Mouse (Mus musculus): ENCODE measurements around the gene Mxra7. TPM values are rescaled to one million over a fixed set of nuclear protein-coding genes. Genes with fewer than 3 reads are reported as not detected.
A peak's percentile ranks its signal among the peaks of the same experiment; 100 is the strongest.

The Mxra7 gene
- 19.6 and 19.7 TPM in 2 replicates for polyA plus RNA-seq (2015; fragmentation: Nextera tagmentation; extraction: Ambion mirVana)

DNA sequence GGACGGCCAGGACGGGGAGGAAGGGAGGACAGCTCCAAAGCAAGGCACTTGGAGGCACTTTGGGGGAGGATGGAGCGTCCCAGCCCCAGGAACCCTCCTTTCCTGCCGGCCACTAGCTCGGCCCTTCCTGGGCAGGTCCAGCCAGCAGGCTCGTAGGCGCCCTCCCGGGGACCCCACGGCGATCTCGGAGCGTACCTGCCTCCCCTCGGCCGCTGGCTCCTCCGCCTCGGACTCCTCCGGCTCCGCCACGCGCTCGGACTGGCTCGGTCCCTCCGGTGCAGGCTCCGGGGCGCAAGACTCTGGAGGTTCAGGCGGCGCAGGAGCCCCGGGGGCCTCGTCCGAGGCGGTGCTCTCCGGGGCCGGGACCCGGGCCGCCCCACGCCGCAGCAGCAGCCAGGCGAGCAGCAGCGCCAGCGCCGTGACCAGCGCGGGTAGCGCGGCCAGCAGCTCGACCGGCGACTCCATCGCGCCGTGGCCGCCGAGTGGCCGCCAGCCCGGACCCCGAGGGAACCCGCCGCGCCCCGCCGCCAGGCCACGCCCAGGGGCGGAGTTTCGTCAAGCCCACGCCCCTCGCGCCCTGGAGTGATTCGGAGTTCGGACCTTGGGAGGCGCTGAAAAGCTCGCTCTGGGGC is at the start of gene Mxra7:
Gene Mxra7 (minus strand): TSS at position 513 of the 632 bp plus-strand sequence.
- under 1% methylated on average over 62 of the region's 71 CpGs for WGBS
- Histone ChIP-seq H3K27me3 (no peaks in the 10 kb centered on the region), H3K9ac (peak within 1 kb of the TSS; percentile 87), H3K27ac (0 out of 2 replicates have a peak within 1 kb of the TSS, but pooled peaks have one; percentile 16), H3K4me2 (peak within 1 kb of the TSS; percentile 89), H3K9me3 (no peaks in the 10 kb centered on the region), H3K4me3 (peak within 1 kb of the TSS; percentile 73), H3K4me1 (peaks cover 37% of the 10 kb centered on the region), H3K36me3 (peaks cover 9% of the 10 kb centered on the region)
- 0 out of 2 replicates have a peak, but pooled peaks have one; percentile 17 for ATAC-seq (ENCODE audit: insufficient number of reproducible peaks, insufficient read depth, low FRiP score, low TSS enrichment, low read depth)

DNA sequence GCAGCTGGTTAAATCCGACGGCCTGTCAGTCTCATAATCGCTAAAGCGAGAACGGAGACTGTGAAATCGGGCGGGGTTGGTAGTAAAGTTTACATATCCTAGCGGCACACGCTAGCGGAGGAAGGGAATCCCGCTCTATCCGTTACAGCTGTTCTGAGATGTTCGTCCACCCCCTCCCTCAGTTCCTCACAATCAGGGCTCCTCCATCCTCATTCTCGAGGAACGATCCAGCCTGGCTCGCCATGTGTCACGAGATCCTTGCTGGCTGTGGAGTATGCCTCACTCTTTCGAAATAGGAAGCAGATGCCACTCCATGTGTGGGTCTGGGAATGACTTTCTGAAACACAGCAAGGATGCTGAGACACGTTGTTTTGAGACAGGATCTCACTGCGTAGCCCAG is 46.1 kb upstream of the Mxra7 start:
- Histone ChIP-seq H3K27ac (peak overlapping the region; percentile 68), H3K9me3 (no peaks in the 10 kb centered on the region), H3K4me3 (no peak overlapping the region), H3K4me2 (peak overlapping the region; percentile 18; the same call in 1 of the 2 replicates), H3K27me3 (no peaks in the 10 kb centered on the region), H3K9ac (0 out of 2 replicates have a peak overlapping the region, but pooled peaks have one; percentile 16), H3K4me1 (peaks cover 9% of the 10 kb centered on the region; the same call in 1 of the 2 replicates), H3K36me3 (peaks cover 44% of the 10 kb centered on the region)
- ATAC-seq (ENCODE audit: insufficient number of reproducible peaks, insufficient read depth, low FRiP score, low TSS enrichment, low read depth) = no peak
- 52% methylated on average over 20 of the region's 20 CpGs for WGBS

DNA sequence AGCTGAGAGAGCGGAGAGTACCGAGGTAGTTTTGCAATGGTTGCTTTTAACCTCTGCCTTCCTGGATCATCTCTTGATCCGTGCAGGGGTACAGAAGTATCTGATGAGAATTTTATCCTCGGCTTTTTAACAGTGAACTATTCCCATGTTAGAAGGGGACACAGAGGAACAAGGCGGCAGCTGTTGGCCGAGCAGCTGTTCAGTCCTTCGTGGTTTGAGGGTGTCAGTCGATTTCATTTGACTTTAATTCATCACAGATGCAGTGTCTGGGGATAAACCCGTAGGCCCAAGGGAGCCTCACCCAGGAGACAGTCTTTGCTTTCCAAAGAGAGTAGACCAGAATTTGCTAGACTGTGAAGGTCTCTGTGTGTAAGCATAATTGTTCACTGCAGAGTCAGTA is 43.7 kb upstream of the Mxra7 start:
- Histone ChIP-seq H3K4me3 (no peak overlapping the region), H3K9ac (no peak overlapping the region), H3K27ac (no peak overlapping the region), H3K4me2 (no peak overlapping the region), H3K36me3 (peaks cover 63% of the 10 kb centered on the region), H3K9me3 (no peaks in the 10 kb centered on the region), H3K27me3 (no peaks in the 10 kb centered on the region), H3K4me1 (peaks cover 9% of the 10 kb centered on the region; the same call in 1 of the 2 replicates)
- ATAC-seq (ENCODE audit: insufficient number of reproducible peaks, insufficient read depth, low FRiP score, low TSS enrichment, low read depth) = no peak
- WGBS = 62% methylated on average over 9 of the region's 9 CpGs

DNA sequence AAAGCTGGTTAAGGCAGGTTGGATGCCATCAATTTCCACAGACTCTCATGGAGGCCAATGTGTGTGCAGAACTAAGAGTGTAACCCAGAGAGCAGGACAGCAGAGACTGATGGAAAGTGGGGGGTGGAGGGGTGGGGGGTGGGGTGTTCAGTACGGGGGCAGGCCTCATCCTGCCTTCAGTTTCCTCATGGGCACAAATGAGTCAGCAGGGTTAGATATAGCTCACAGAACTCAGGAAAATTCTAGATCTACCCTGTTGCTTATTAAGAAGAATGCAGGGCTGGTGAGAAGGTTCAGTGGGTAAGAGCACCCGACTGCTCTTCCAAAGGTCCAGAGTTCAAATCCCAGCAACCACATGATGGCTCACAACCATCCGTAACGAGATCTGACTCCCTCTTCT is 41.8 kb upstream of the Mxra7 start:
- WGBS = 78% methylated on average over 4 of the region's 4 CpGs
- Histone ChIP-seq H3K27me3 (no peaks in the 10 kb centered on the region), H3K9me3 (no peaks in the 10 kb centered on the region), H3K27ac (0 out of 2 replicates have a peak overlapping the region, but pooled peaks have one; percentile 28), H3K4me2 (no peak overlapping the region), H3K4me1 (peaks cover 9% of the 10 kb centered on the region; the same call in 1 of the 2 replicates), H3K9ac (no peak overlapping the region), H3K4me3 (no peak overlapping the region), H3K36me3 (peaks cover 73% of the 10 kb centered on the region)
- no peak for ATAC-seq (ENCODE audit: insufficient number of reproducible peaks, insufficient read depth, low FRiP score, low TSS enrichment, low read depth)

DNA sequence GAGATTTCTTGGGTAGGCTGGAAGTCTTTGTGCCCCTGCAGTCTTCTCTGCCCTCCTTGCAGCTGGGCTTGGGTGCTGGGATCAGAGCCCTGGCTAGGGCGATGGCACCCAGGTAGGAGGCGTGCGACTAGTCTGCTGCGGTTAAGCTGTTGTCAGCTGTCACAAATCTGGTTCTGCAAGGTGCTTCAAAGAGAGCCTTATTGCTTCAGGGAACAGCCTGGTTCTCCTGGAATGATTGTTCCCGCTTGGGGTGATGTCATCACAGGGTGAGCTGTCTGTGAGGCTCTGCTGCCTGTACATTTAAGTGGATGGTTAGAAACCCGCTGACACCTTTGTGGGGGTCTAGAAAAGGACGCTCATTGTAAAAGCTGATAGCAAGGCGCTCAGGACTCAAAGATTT is 41.4 kb upstream of the Mxra7 start:
- Histone ChIP-seq H3K9ac (no peak overlapping the region), H3K4me3 (no peak overlapping the region), H3K9me3 (no peaks in the 10 kb centered on the region), H3K36me3 (peaks cover 73% of the 10 kb centered on the region), H3K4me1 (peaks cover 9% of the 10 kb centered on the region; the same call in 1 of the 2 replicates), H3K27ac (0 out of 2 replicates have a peak overlapping the region, but pooled peaks have one; percentile 28), H3K27me3 (no peaks in the 10 kb centered on the region), H3K4me2 (no peak overlapping the region)
- 0 out of 2 replicates have a peak, but pooled peaks have one; percentile 43 for ATAC-seq (ENCODE audit: insufficient number of reproducible peaks, insufficient read depth, low FRiP score, low TSS enrichment, low read depth)
- 77% methylated on average over 8 of the region's 8 CpGs for WGBS

DNA sequence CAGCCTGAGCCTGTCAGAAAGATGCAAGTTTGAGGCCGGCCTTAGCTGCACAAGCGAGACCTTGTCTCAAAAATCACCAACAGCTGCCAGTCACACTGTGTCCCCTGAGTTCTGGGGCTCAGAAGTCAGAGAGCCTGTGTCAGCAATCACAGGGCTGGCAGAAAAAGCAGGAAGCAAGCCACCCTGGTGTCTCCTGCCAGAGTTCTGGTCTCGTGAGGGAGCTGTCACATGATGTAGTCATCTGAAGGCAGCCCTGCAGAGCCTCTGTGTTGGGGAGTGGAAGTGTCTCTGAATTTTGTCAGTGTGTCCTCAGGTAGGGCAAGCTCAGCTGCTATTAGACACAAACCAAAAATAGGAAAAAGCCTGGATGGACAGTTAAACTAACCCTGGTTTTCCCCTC is 40.3 kb upstream of the Mxra7 start:
- WGBS = 43% methylated on average over 3 of the region's 3 CpGs
- no peak overlapping the region for H3K4me3 ChIP-seq
- no peak for ATAC-seq (ENCODE audit: insufficient number of reproducible peaks, insufficient read depth, low FRiP score, low TSS enrichment, low read depth)
- H3K4me1 ChIP-seq = peaks cover 1% of the 10 kb centered on the region; the same call in 1 of the 2 replicates
- H3K9me3 ChIP-seq = no peaks in the 10 kb centered on the region
- no peaks in the 10 kb centered on the region for H3K27me3 ChIP-seq
- H3K27ac ChIP-seq = no peak overlapping the region
- H3K36me3 ChIP-seq = peaks cover 73% of the 10 kb centered on the region
- H3K9ac ChIP-seq = no peak overlapping the region
- H3K4me2 ChIP-seq = no peak overlapping the region

DNA sequence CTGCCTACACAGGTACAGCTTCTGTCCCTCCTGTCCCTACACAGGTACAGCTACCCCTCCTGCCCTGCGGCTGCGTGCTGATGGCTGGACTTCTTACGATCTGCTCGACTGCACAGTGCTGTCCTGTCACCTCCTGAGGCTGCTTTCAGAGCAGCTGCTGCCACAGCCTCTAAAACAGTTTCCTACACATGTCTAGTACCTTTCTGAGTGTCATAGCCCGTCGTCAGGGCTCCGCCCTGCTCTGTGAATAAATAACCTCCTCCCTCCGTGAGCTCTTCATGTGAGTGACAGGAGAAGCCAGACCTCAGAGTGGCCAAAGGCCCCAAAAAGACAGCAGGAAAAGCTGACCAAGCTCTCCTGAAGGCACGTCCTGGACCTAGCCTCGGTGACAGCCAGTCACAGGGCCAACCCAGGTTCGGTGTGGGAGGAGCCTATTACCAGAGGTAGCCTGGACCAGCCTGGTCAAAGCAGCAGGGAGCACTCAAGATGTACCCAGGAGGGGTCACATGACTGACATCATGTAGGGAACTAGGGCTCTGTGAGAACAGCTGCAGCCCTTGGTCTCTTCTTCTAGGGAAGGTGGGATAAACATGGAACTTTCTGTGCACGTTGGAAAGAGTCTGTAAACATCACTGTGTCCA is 38.2 kb upstream of the Mxra7 start:
- no peak for ATAC-seq (ENCODE audit: insufficient number of reproducible peaks, insufficient read depth, low FRiP score, low TSS enrichment, low read depth)
- H3K27me3 ChIP-seq = no peaks in the 10 kb centered on the region
- WGBS = 82% methylated on average over 12 of the region's 12 CpGs
- no peak overlapping the region for H3K4me3 ChIP-seq
- no peak overlapping the region for H3K9ac ChIP-seq
- H3K36me3 ChIP-seq = peaks cover 80% of the 10 kb centered on the region
- no peaks in the 10 kb centered on the region for H3K4me1 ChIP-seq
- H3K9me3 ChIP-seq = no peaks in the 10 kb centered on the region
- H3K27ac ChIP-seq = no peak overlapping the region
- H3K4me2 ChIP-seq = no peak overlapping the region

DNA sequence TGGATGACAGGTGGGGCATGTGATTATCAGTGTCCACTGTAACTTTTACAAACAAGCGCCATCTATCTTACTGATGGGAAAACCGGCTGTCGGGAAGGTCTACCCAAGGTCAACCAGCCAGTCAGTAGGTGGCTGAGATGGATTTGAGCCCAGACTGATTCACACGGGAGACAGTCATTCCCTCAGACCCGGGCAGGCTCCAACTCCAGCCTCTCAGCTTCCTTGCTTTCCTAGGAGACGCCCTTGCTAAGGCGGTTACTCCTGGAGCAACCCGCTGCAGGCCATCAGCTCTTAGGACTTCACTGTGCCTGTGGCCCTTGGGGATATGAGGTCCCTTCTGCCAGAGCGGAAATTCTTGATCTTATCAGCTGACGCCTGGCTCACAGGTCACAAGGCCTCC is 36.6 kb upstream of the Mxra7 start:
- no peak for ATAC-seq (ENCODE audit: insufficient number of reproducible peaks, insufficient read depth, low FRiP score, low TSS enrichment, low read depth)
- no peak overlapping the region for H3K27ac ChIP-seq
- no peak overlapping the region for H3K4me3 ChIP-seq
- H3K4me1 ChIP-seq = no peaks in the 10 kb centered on the region
- no peak overlapping the region for H3K4me2 ChIP-seq
- H3K9me3 ChIP-seq = no peaks in the 10 kb centered on the region
- 81% methylated on average over 10 of the region's 10 CpGs for WGBS
- H3K36me3 ChIP-seq = peaks cover 89% of the 10 kb centered on the region
- H3K27me3 ChIP-seq = no peaks in the 10 kb centered on the region
- H3K9ac ChIP-seq = 0 out of 2 replicates have a peak overlapping the region, but pooled peaks have one; percentile 8

DNA sequence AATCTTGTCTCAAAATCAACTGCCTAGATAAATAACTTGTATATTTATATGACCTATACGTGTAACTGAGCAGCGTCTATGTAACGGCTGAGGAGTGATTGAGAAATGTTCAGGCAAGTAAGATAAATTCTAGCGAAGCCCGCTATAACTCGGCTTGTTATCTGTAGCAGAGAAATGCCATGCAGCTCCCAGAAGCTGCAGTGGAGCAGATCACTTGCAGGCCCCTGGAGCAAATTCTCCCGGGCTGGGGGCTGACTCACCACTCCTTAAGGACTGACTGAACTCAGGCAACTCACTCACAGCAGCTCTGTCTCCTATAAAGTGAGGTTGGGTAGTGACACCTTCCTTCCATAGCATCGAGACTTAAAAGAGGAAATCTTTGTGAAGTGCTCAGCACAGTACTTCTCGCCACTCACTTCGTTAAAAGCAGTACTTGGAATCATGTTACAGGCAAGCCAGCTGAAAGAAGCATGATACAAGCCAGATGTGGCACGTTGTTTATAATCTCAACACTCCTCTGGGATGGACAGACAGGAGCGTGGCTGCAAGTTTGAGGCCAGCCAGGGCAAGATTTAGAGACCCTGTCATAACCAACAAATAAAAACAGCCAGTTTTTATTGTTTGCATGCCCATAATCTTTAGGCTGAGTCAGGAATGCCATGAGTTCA is 29.5 kb upstream of the Mxra7 start:
- H3K9me3 ChIP-seq = no peaks in the 10 kb centered on the region
- H3K27me3 ChIP-seq = no peaks in the 10 kb centered on the region
- 0 out of 2 replicates have a peak overlapping the region, but pooled peaks have one; percentile 38 for H3K9ac ChIP-seq
- ATAC-seq (ENCODE audit: insufficient number of reproducible peaks, insufficient read depth, low FRiP score, low TSS enrichment, low read depth) = no peak
- no peak overlapping the region for H3K4me3 ChIP-seq
- 44% methylated on average over 12 of the region's 12 CpGs for WGBS
- peak overlapping the region; percentile 17; the same call in 1 of the 2 replicates for H3K27ac ChIP-seq
- H3K36me3 ChIP-seq = peaks cover 46% of the 10 kb centered on the region
- H3K4me2 ChIP-seq = no peak overlapping the region
- peaks cover 16% of the 10 kb centered on the region for H3K4me1 ChIP-seq

DNA sequence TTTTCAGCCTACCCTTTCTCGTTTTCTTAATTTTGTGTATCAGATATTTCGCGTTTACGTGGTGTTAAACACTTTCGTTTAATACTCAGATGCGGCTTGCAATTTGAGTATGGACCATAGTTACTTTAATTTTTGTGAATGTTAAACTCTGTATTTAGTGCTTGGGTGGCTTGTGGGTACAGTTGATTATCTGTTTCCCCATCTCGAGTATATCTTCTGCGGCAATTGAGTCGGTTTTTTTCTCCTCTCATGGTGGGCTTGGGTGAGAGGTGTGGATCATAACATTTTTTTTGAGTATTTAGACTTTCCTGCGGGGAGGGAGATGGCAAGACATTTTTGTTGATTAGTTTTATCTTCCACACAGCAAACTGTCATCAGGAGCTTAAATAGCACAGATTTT is 26.4 kb upstream of the Mxra7 start:
- H3K36me3 ChIP-seq = peaks cover 35% of the 10 kb centered on the region
- 26% methylated on average over 10 of the region's 10 CpGs for WGBS
- H3K9me3 ChIP-seq = no peaks in the 10 kb centered on the region
- H3K4me2 ChIP-seq = peak overlapping the region; percentile 66
- peak overlapping the region; percentile 96 for H3K4me3 ChIP-seq
- peaks cover 27% of the 10 kb centered on the region for H3K4me1 ChIP-seq
- H3K27me3 ChIP-seq = no peaks in the 10 kb centered on the region
- H3K27ac ChIP-seq = peak overlapping the region; percentile 99
- H3K9ac ChIP-seq = peak overlapping the region; percentile 99
- ATAC-seq (ENCODE audit: insufficient number of reproducible peaks, insufficient read depth, low FRiP score, low TSS enrichment, low read depth) = no peak

DNA sequence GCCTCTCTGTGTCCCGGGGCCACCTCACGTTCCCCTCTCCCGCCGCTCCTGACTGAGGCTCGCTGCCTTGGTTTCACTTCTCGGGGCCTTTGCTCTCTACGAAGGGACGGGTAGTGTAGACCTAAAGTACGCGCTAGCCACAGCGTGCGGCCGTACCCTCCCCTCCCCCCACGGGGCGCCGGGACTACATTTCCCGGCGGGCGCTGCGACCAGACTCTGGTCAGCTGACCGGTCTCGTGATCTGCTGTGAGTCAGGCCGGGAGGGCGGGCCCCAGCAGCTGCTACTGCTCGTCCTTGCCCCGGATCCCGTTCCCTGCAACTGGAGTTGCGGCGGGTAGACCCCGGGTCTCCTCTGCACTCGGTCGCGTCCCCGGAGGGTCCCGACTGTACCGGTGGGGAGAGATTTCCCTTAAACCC is 25.7 kb upstream of the Mxra7 start:
- Histone ChIP-seq H3K9ac (peak overlapping the region; percentile 99), H3K4me2 (peak overlapping the region; percentile 66), H3K36me3 (peaks cover 34% of the 10 kb centered on the region), H3K4me1 (peaks cover 27% of the 10 kb centered on the region), H3K4me3 (peak overlapping the region; percentile 96), H3K27me3 (no peaks in the 10 kb centered on the region), H3K27ac (peak overlapping the region; percentile 99), H3K9me3 (no peaks in the 10 kb centered on the region)
- peak; percentile 82 for ATAC-seq (ENCODE audit: insufficient number of reproducible peaks, insufficient read depth, low FRiP score, low TSS enrichment, low read depth)
- under 1% methylated on average over 36 of the region's 36 CpGs for WGBS

Data from embryonic facial prominence, embryonic 13.5 days (tissue).